Mouse (Mus musculus) c-Kit-positive CD71-positive TER-119-positive erythroid progenitor cells, embryonic 14.5 days (primary cell): ENCODE measurements at regions not wholly inside any gene's neighbourhood (a gene's known extent, or its start where the extent isn't known, plus 50 kb on each side); places are given as distances from the start of the nearest gene placed in this dataset.

Experiments used
- DNase-seq: peaks from one replicate; pipeline ENCODE4 v3.0.0-alpha.2; 2013; ENCODE audit warnings: low spot score

- no peak for DNase-seq
Measured at GRCm38 (mm10) chr5:119398475-119398874, 272.0 kb upstream of the Tbx3 start.

DNA sequence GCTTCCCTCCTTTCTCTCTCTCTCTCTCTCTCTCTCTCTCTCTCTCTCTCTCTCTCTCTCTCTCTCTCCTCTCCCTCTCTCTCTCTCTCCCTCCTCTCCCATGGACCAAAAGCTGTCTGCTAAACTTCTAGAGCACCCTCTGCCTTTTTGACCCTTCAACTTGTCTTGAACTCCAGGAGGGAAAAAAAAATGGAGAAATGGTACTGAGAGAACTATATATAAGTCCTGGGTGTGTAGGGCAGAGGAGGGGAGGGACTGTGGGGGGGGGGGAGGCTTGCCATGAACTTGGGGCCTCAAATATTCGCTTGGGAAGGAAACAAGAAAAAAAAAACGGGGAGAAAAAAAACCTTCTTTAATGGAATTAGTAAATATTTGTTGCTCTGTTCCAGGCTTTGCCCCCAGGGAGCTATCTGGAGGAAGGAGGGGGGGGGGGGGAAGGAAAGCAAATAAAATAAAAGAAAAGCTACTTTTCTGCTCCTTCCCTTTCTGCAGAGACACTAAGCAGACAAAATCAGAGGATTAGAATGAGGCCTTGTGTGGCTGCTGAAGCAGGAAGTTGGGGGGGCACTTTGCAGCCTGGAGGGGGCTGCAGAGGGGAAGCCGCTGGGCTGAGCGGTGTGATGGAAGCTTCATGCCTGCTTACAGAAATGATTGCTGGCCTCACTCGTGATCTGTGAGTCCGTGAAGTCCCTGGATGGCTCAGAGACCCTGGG lies 270.1 kb upstream of the Tbx3 start:
- DNase-seq = no peak

DNA sequence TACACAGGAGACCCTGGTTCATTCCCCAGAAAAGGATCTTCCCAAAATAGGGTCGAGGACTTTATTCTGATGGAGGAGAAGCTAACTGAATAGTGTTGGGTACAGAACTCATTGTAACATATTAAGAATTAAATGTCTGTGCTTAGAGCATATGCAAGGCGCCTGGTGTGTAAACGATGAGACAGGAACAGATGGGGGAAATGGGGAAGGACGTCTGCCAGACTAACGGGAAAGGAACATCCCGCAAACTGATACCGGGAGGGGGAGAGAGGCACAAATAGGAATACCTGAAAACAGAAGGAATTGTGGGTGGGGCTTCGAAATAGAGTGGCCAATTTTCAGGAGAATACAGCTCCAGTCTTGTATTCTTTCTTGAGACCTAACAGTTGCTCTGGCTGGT lies 268.6 kb upstream of the Tbx3 start:
- DNase-seq = no peak

DNA sequence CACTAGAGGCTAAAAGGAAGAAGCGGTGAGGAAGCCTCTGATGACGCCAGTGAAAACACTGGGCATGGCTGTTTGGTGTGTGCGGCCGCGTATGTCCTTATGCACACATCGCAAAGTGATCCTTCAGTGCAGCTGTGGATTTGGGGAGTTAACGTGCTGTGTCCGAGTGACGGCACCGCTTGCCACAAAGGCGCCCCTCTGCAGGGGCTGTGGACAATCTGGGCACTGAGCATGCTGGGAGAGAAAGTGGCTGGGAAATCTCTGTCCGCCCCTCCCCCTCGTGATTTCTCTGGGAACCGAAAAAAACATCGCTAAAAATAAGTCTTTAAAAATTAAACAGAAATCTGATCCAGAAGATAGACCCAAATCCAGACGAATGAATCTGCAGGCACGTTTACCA lies 267.8 kb upstream of the Tbx3 start:
- DNase-seq = no peak

DNA sequence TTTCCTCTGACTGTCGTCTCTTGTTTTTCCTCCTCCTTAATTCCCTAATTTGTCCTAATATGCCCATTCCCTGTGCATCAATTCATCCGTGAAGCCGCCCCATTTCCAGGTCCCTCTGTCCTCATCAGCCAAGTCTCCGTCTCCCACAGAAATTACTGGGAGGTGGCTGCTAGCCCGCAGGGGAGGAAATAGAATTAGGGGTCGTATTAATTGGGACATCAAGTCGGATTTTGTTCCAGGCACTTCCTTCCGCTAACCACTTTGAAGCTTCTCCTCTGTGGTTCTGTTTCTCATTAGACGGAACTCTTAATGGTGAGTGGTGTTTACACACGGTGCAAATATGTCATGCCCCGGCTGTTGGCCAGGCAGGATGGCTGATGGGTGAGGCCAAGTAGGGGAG lies 259.5 kb upstream of the Tbx3 start:
- DNase-seq = no peak

GRCm38 (mm10) chr5:119415835-119416234 lies 254.6 kb upstream of the Tbx3 start:
- no peak for DNase-seq

DNA sequence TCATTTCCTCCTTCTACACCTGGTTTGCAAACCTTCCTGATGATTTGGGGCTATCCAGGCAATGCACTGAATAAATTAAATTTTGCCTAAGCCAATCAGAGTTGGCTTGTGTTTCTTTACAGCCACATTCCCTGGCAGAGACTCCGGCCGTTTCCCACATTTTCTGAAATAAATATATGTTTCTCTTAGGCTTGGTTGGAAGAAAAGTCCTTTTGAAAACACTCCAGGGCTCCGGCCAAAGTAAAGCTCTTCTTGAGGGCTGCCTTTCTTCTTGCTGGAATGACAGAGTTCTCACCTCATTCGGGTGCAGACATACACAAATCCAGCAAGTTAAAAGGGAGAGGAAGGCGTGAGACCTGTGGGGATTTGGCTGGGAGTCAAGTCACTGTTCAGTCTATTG lies 252.0 kb upstream of the Tbx3 start:
- DNase-seq = no peak

- DNase-seq = no peak
Measured at GRCm38 (mm10) chr5:119427511-119428019, 242.9 kb upstream of the Tbx3 start.

- DNase-seq = no peak
Measured at GRCm38 (mm10) chr5:119431271-119431756, 239.2 kb upstream of the Tbx3 start.

DNA sequence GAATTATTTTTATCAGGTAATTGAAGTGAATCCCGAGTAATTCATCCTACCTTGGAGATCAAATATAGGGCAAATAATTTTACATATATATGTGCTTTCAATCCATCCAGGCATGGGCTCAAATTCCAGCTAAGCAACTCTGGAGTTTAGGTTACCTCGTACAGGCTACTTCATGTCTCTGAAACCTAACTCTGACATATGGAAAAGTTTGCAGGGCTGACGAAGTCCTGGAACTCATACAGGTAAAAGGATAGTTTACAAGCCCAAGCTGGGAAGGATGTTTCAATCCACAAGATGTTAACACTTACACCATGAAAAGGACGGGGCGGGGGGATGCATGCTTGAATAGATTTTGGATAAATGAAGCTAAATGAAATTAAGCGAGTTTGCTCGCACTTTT lies 235.9 kb upstream of the Tbx3 start:
- DNase-seq = no peak

DNA sequence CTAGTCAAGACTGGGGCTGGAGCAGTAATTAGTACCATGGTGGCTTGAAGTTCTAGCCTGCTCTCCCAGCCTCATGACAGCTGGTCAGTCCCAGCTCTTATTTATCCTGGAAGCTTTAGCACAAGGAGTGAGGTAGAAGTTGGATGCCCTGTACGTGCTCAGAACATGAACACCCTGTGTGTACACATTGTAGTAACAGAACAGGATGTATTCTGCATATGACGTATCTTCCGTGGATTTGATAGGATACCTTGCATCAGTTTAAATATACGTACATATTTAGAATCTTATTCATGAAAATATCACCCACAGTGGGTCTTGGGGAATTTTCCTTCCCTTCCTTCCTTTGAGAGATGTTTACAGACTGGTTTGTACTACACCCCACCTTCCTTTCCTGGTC lies 222.0 kb upstream of the Tbx3 start:
- DNase-seq = no peak

DNA sequence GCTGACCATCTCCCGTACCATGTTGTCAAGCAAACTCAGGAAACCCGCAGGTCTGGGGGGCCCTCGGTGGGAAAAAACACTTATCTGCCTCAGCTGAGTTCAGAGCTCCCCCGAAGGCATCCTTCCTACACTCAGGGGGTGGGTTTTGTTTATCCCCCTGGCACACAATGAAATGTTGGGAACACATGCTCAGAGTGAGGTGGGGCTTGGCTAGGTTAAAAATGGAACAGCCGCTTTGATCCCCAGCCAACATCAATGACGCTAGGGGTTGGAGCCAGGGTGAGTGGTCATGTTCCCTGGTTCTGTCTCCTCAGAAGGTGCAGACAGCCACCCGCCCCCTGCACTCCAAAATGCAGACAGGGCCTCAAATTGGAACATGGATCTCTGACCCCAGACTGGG lies 221.3 kb upstream of the Tbx3 start:
- DNase-seq = no peak

DNA sequence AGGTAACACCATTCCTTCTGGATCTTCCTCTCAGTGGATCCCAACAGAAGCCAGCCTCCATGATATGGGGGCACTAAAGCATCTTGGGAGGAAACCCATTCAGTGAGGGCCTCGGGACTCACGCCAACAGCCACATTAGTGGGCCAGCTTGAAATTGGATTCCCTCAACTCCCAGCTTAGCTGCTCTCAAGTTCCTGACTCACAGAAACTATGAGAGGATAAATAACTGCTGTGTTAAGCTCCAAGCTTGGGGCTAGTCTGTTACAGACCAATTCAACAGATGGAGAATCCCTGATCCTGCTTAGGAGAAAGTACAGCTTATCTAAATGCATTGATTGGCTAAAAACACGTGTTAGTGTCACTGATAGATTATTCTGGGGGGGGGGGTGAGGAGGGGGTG lies 210.7 kb upstream of the Tbx3 start:
- DNase-seq = no peak

- no peak for DNase-seq
Measured at GRCm38 (mm10) chr5:119462659-119463530, 207.6 kb upstream of the Tbx3 start.

DNA sequence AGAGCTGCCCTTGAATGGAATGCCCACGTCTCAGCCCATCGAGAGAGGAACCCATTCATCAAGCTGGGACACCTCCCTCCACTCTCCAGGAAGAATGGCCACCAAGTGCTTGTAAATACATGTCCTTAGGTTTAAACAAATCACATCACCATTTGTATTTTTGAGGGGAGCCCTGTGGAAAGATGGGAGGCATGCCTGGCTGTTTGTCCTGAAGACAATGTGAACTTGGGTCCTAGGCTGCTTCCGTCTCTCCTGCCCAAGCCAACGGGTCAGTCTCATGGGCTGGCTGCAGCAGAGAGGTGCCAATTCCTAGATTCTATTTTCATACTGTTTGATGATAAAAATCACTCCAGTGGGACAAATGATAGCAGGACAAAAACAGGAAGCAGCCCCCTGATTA lies 205.9 kb upstream of the Tbx3 start:
- no peak for DNase-seq

DNA sequence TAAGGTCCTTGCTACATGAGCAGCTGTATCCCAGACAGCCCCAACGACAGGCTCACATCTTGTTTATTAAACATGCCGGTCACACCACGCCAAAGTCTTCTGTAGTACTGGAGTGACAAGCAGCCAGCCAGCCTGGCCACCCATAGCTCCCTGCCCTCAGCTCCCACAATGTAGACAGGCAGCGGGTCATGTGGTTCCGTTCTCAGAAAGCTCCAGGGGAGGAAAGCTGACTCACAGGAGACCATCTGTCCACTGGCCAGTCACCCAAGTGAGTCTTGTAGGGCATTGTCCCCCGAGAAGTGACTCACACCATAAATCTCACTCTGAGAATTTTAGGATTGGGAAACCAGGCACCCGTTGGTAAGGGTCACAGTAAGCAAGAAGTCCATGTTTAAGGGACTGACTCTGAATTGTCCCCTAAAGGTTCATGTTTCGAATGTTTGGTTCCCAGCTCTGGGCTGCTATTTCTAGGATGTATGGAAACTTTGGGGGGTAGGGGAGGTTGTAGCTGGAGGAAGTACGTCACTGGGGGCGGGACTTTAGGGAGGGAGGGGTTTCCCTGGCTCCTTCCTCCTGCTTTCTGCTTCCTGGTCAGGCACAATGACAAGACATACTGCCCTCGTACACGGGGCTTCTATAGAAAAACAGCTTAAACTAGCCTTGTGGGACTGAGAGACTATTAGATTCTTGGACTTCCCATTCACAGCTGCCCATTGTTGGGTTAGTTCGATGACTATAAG lies 203.0 kb upstream of the Tbx3 start:
- DNase-seq = no peak

GRCm38 (mm10) chr5:119477926-119478325 lies 192.5 kb upstream of the Tbx3 start:
- no peak for DNase-seq

GRCm38 (mm10) chr5:119478331-119478730 lies 192.1 kb upstream of the Tbx3 start:
- no peak for DNase-seq

DNA sequence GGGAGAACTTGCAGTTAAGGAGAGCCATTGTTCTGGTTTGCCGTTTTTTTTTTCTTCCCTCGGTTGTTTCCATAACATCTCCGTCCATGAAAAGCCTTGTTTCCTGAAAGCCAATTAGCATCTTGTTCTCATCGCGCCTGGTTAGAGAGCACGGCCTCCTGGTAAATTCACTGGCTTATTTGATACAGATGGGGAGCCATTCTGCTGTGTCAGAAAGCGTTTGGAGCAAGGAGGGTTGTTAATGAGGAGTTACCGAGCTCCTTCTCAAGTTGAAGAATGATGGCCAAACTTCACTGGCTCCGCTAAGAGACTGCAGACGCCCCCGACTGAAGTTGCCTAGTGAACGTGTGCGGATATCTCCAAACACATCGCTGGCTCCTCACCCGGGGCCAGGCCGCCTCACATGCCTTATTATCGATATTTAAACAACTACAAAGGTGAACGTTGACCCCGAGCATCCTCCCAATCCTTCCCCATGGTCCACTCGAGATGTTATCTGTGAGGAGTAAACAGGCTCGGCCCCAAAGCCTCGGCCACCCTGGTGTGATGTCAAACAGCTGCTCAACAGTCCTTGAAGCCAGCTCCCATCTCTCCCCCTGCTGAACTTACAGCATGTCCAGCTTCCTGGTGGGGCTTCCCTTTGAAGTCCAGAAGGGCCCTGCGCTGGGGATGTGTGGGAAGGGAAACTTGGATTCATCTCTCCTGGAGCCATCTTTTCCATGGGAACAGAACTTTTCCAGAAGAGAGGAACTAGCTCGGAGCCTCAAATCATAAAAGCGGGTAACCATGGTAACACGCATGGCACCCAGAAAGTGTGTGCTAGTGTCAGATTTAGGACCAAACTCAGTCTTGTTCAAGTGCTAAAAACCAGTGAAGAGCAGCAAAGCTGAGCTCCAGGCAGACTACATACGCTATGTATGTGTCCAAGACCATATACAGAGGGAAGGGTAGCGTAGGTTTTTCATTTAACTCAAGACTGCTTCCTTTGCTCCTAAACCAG lies 190.0 kb upstream of the Tbx3 start:
- DNase-seq = no peak

GRCm38 (mm10) chr5:119483706-119484105 lies 186.8 kb upstream of the Tbx3 start:
- DNase-seq = no peak

GRCm38 (mm10) chr5:119486196-119486595 lies 184.3 kb upstream of the Tbx3 start:
- DNase-seq = no peak
